30 mouse cellular contexts compared by ENCODE assay signal in the genomic region with DNA sequence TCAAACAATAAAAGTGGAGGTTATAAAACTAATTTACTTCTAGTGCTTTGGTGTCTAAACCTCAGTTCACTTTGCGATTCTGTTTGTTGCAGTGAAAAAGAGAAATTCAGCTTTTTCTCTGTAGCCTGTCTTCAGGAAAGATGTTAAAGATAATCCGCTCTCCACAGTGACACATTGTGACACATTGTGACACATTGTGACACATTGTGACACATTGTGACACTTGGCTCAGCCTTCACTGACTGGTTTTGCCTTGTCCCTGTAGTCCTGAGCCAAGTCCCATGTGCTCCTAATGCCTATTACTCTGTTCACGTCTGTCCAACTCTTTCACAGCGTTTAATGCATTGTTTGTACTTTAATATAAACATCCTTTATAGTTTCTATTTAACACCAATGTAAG.
DNase-seq lines count a peak whose midpoint lies in the region; ATAC-seq and TF ChIP-seq lines count a peak whose summit lies in the region.
"Had no signal": no experiment of that assay in that cellular context is flagged by ENCODE, and none has a peak within 500 bp of the region (broad histone marks: within the 10 kb centered on the region; RNA-seq: fewer than 3 reads in every experiment).

No protein-coding gene starts in this region.

- H3K4me1 ChIP-seq in forebrain, embryonic 15.5 days, result peaks cover 15% of the 10 kb centered on the region
- no peaks in the 10 kb centered on the region for H3K4me1 ChIP-seq in forebrain, embryonic 11.5 days (replicated peaks; ENCODE audit: control insufficient read depth, insufficient read depth, low read length)
- peaks cover 4% of the 10 kb centered on the region; the same call in 1 of the 2 replicates for H3K4me1 ChIP-seq in forebrain, embryonic 16.5 days (replicated peaks; ENCODE audit: control insufficient read depth, insufficient read depth, low read length)
- H3K4me1 ChIP-seq in liver, embryonic 11.5 days (replicated peaks; ENCODE audit: control insufficient read depth, insufficient read depth, low read length), result peaks cover 2% of the 10 kb centered on the region
- no peaks in the 10 kb centered on the region for H3K4me1 ChIP-seq in stomach, postnatal 0 days (replicated peaks; ENCODE audit: control insufficient read depth, insufficient read depth)
- H3K4me1 ChIP-seq: embryonic facial prominence, embryonic 12.5 days; kidney, embryonic 15.5 days; limb, embryonic 12.5 days; neural tube, embryonic 15.5 days; stomach, embryonic 15.5 days had no signal

- H3K4me2 ChIP-seq in forebrain, embryonic 15.5 days (replicated peaks), result no peak overlapping the region
- H3K4me2 ChIP-seq in forebrain, embryonic 11.5 days (ENCODE audit: low read depth, low read length, severe bottlenecking), result no peak overlapping the region
- no peak overlapping the region for H3K4me2 ChIP-seq in forebrain, embryonic 16.5 days (ENCODE audit: low read length)
- H3K4me2 ChIP-seq in liver, embryonic 11.5 days, result no peak overlapping the region
- H3K4me2 ChIP-seq in stomach, postnatal 0 days (replicated peaks; ENCODE audit: low read depth), result no peak overlapping the region
- H3K4me2 ChIP-seq: embryonic facial prominence, embryonic 12.5 days; hindbrain, embryonic 15.5 days; kidney, embryonic 15.5 days; limb, embryonic 12.5 days; neural tube, embryonic 15.5 days; stomach, embryonic 15.5 days had no signal

- DNase-seq in forebrain, embryonic 11.5 days (ENCODE audit: low spot score), result no peak
- DNase-seq in 3134 (ENCODE audit: extremely low read depth, insufficient read length, low spot score) (peak; percentile 38), 416B (ENCODE audit: low read depth) (peak; percentile 47)
- DNase-seq in liver, embryonic 11.5 days (ENCODE audit: low spot score), result no peak
- no peak for DNase-seq in retina, postnatal 1 day
- no peak for DNase-seq in stomach, postnatal 0 days (ENCODE audit: low spot score)
- DNase-seq: cerebellum, adult 11 months; cerebellum, adult 9-10 months; cerebellum, postnatal 36 days; embryo, embryonic 11 days; gastrocnemius, postnatal 25 days; heart, postnatal 14 days; kidney, adult 11 months; kidney, postnatal 25 days; lung, postnatal 10 days; right cerebral cortex, postnatal 25 days; thymus, postnatal 14 days had no signal

- no peak overlapping the region for H3K27ac ChIP-seq in forebrain, embryonic 15.5 days (replicated peaks)
- no peak overlapping the region for H3K27ac ChIP-seq in forebrain, embryonic 11.5 days (ENCODE audit: low read depth, low read length)
- H3K27ac ChIP-seq in forebrain, embryonic 16.5 days (ENCODE audit: low read length), result no peak overlapping the region
- no peak overlapping the region for H3K27ac ChIP-seq in liver, embryonic 11.5 days (ENCODE audit: low read depth, low read length)
- H3K27ac ChIP-seq in stomach, postnatal 0 days (replicated peaks), result no peak overlapping the region
- H3K27ac ChIP-seq: embryonic facial prominence, embryonic 12.5 days; hindbrain, embryonic 15.5 days; kidney, embryonic 15.5 days; left cerebral cortex, adult 2 months; limb, embryonic 12.5 days; neural tube, embryonic 15.5 days; stomach, embryonic 15.5 days had no signal

- no peak for TF ChIP-seq EP300 in stomach, postnatal 0 days (optimal IDR thresholded peaks at IDR 0.05)

- H3K27me3 ChIP-seq in forebrain, embryonic 15.5 days, result no peaks in the 10 kb centered on the region
- no peaks in the 10 kb centered on the region for H3K27me3 ChIP-seq in forebrain, embryonic 11.5 days (ENCODE audit: control insufficient read depth, insufficient read depth, low read length)
- no peaks in the 10 kb centered on the region for H3K27me3 ChIP-seq in forebrain, embryonic 16.5 days (replicated peaks; ENCODE audit: control insufficient read depth, insufficient read depth, low read length)
- no peaks in the 10 kb centered on the region for H3K27me3 ChIP-seq in liver, embryonic 11.5 days (replicated peaks; ENCODE audit: control insufficient read depth, insufficient read depth, low read length)
- H3K27me3 ChIP-seq in stomach, postnatal 0 days (ENCODE audit: control insufficient read depth, insufficient read depth, low read length), result no peaks in the 10 kb centered on the region
- H3K27me3 ChIP-seq: embryonic facial prominence, embryonic 12.5 days; hindbrain, embryonic 15.5 days; kidney, embryonic 15.5 days; limb, embryonic 12.5 days; neural tube, embryonic 15.5 days; Patski; stomach, embryonic 15.5 days had no signal

- H3K9me3 ChIP-seq in forebrain, embryonic 15.5 days, result no peaks in the 10 kb centered on the region
- no peaks in the 10 kb centered on the region for H3K9me3 ChIP-seq in forebrain, embryonic 11.5 days (ENCODE audit: control insufficient read depth, low read length)
- no peaks in the 10 kb centered on the region for H3K9me3 ChIP-seq in forebrain, embryonic 16.5 days (ENCODE audit: control insufficient read depth, low read length)
- H3K9me3 ChIP-seq in liver, embryonic 11.5 days (ENCODE audit: control insufficient read depth, low read length), result no peaks in the 10 kb centered on the region
- H3K9me3 ChIP-seq in stomach, postnatal 0 days (ENCODE audit: control insufficient read depth, low read length), result no peaks in the 10 kb centered on the region
- H3K9me3 ChIP-seq: embryonic facial prominence, embryonic 12.5 days; hindbrain, embryonic 10.5 days; hindbrain, embryonic 15.5 days; kidney, embryonic 15.5 days; limb, embryonic 12.5 days; midbrain, embryonic 10.5 days; neural tube, embryonic 15.5 days; stomach, embryonic 15.5 days had no signal

- TF ChIP-seq CTCF in stomach, postnatal 0 days (IDR thresholded peaks at IDR 0.05; ENCODE audit: low read depth), result no peak

- no peaks in the 10 kb centered on the region for H3K36me3 ChIP-seq in forebrain, embryonic 15.5 days
- H3K36me3 ChIP-seq in forebrain, embryonic 11.5 days (ENCODE audit: control insufficient read depth, insufficient read depth, low read length), result no peaks in the 10 kb centered on the region
- H3K36me3 ChIP-seq in forebrain, embryonic 16.5 days (ENCODE audit: control insufficient read depth, insufficient read depth), result no peaks in the 10 kb centered on the region
- no peaks in the 10 kb centered on the region for H3K36me3 ChIP-seq in liver, embryonic 11.5 days (ENCODE audit: control insufficient read depth, insufficient read depth, low read length)
- H3K36me3 ChIP-seq in stomach, postnatal 0 days (ENCODE audit: control insufficient read depth, insufficient read depth, low read length), result no peaks in the 10 kb centered on the region
- H3K36me3 ChIP-seq: hindbrain, embryonic 10.5 days; hindbrain, embryonic 15.5 days; kidney, embryonic 15.5 days; limb, embryonic 12.5 days; midbrain, embryonic 10.5 days; neural tube, embryonic 15.5 days; stomach, embryonic 15.5 days had no signal

- H3K4me3 ChIP-seq in forebrain, embryonic 15.5 days, result no peak overlapping the region
- no peak overlapping the region for H3K4me3 ChIP-seq in forebrain, embryonic 11.5 days (ENCODE audit: low read depth, low read length)
- no peak overlapping the region for H3K4me3 ChIP-seq in forebrain, embryonic 16.5 days (replicated peaks; ENCODE audit: low read length)
- no peak overlapping the region for H3K4me3 ChIP-seq in liver, embryonic 11.5 days (ENCODE audit: low read depth, low read length)
- no peak overlapping the region for H3K4me3 ChIP-seq in stomach, postnatal 0 days (ENCODE audit: low read depth, low read length)
- H3K4me3 ChIP-seq: embryonic facial prominence, embryonic 12.5 days; hindbrain, embryonic 10.5 days; hindbrain, embryonic 15.5 days; kidney, embryonic 15.5 days; left cerebral cortex, adult 2 months; limb, embryonic 12.5 days; midbrain, embryonic 10.5 days; neural tube, embryonic 15.5 days; stomach, embryonic 15.5 days had no signal

- 49% methylated on average over 4 of the region's 4 CpGs for WGBS in forebrain, embryonic 15.5 days
- 84% methylated on average over 4 of the region's 4 CpGs for WGBS in forebrain, embryonic 11.5 days
- 47% methylated on average over 4 of the region's 4 CpGs for WGBS in forebrain, embryonic 16.5 days
- 86% methylated on average over 4 of the region's 4 CpGs for WGBS in liver, embryonic 11.5 days
- WGBS in stomach, postnatal 0 days, result 65% methylated on average over 4 of the region's 4 CpGs

- H3K9ac ChIP-seq in forebrain, embryonic 15.5 days (replicated peaks), result no peak overlapping the region
- H3K9ac ChIP-seq in forebrain, embryonic 11.5 days (ENCODE audit: low read length), result no peak overlapping the region
- H3K9ac ChIP-seq in forebrain, embryonic 16.5 days (replicated peaks; ENCODE audit: low read depth, low read length), result no peak overlapping the region
- no peak overlapping the region for H3K9ac ChIP-seq in liver, embryonic 11.5 days (ENCODE audit: low read depth, low read length)
- no peak overlapping the region for H3K9ac ChIP-seq in stomach, postnatal 0 days (ENCODE audit: low read length)
- H3K9ac ChIP-seq: embryonic facial prominence, embryonic 12.5 days; hindbrain, embryonic 15.5 days; kidney, embryonic 15.5 days; limb, embryonic 12.5 days; neural tube, embryonic 15.5 days; stomach, embryonic 15.5 days had no signal

- ATAC-seq in forebrain, embryonic 15.5 days (replicated peaks), result peak; percentile 84
- no peak for ATAC-seq in forebrain, embryonic 11.5 days (replicated peaks; ENCODE audit: low FRiP score)
- ATAC-seq in forebrain, embryonic 16.5 days, result peak; percentile 69
- ATAC-seq in liver, embryonic 11.5 days (replicated peaks; ENCODE audit: low FRiP score), result no peak
- no peak for ATAC-seq in stomach, postnatal 0 days (ENCODE audit: low FRiP score, low TSS enrichment)
- ATAC-seq: inflammation-experienced regulatory T-cells, adult 6 months; Patski had no signal

Comparison
In these comparisons a context has a peak if more than half of its experiments do, and no peak if none do; other contexts are left out.
1. ATAC-seq: peak in forebrain, embryonic 15.5 days (single experiment) and forebrain, embryonic 16.5 days (single experiment); none in forebrain, embryonic 11.5 days (single experiment), liver, embryonic 11.5 days (single experiment) and stomach, postnatal 0 days (single experiment).
2. DNase-seq: peak in 3134 (single experiment) and 416B (single experiment); none in forebrain, embryonic 11.5 days (single experiment), liver, embryonic 11.5 days (single experiment), retina, postnatal 1 day (single experiment) and stomach, postnatal 0 days (single experiment).